ENCODE assay signal across 13 mouse cellular contexts in genomic region chr3:146711559-146711958, GRCm38 (mm10). TPM values are rescaled to one million over a fixed set of nuclear protein-coding genes. Genes with fewer than 3 reads are reported as not detected.
DNase-seq lines count a peak whose midpoint lies in the region.
"Had no signal": no experiment of that assay in that cellular context is flagged by ENCODE, and none has a peak within 500 bp of the region (broad histone marks: within the 10 kb centered on the region; RNA-seq: fewer than 3 reads in every experiment).

No protein-coding gene starts in this region.

- no peaks in the 10 kb centered on the region for H3K36me3 ChIP-seq in hindbrain, embryonic 10.5 days
- H3K36me3 ChIP-seq: heart, embryonic 15.5 days; midbrain, embryonic 12.5 days had no signal

- H3K4me3 ChIP-seq in hindbrain, embryonic 10.5 days: no peak overlapping the region
- H3K4me3 ChIP-seq: heart, embryonic 15.5 days; midbrain, embryonic 12.5 days had no signal

- DNase-seq in layer of hippocampus, adult 11-12 months (ENCODE audit: low spot score): peak; percentile 17
- no peak for DNase-seq in layer of hippocampus, postnatal 14 days (ENCODE audit: low spot score in 2 of 2)
- peak; percentile 65 for DNase-seq in 416B (ENCODE audit: low read depth)
- DNase-seq in brain, adult 2 months (ENCODE audit: low read depth, low spot score): peak; percentile 91
- DNase-seq in left cerebral cortex, postnatal 10 days (ENCODE audit: extremely low spot score in 1 of 2, low spot score in 2 of 2): peak; percentile 27 to 46
- no peak for DNase-seq in embryo, embryonic 10.5 days (ENCODE audit: low spot score)
- DNase-seq in hindbrain, embryonic 10.5 days (ENCODE audit: low spot score): no peak
- DNase-seq in gastrocnemius, postnatal 36 days: no peak
- DNase-seq: cerebellum, postnatal 36 days; gastrocnemius, postnatal 14 days; kidney, postnatal 10 days had no signal

- 50% methylated on average over 6 of the region's 6 CpGs for WGBS in hindbrain, embryonic 10.5 days

- H3K4me1 ChIP-seq in hindbrain, embryonic 10.5 days (replicated peaks): 0 out of 2 replicates have a peak, but pooled peaks cover 3% of the 10 kb centered on the region
- H3K4me1 ChIP-seq: midbrain, embryonic 12.5 days had no signal

- no peak overlapping the region for H3K27ac ChIP-seq in hindbrain, embryonic 10.5 days
- H3K27ac ChIP-seq: heart, embryonic 15.5 days; midbrain, embryonic 12.5 days had no signal

- no peaks in the 10 kb centered on the region for H3K27me3 ChIP-seq in hindbrain, embryonic 10.5 days (ENCODE audit: insufficient read depth, poor library complexity, severe bottlenecking)
- H3K27me3 ChIP-seq: heart, embryonic 15.5 days; midbrain, embryonic 12.5 days had no signal

- no peaks in the 10 kb centered on the region for H3K9me3 ChIP-seq in hindbrain, embryonic 10.5 days
- H3K9me3 ChIP-seq: heart, embryonic 15.5 days; midbrain, embryonic 12.5 days had no signal

- intact Hi-C loops in left cerebral cortex, postnatal 10 days (cut with DNase I): loop anchor here (5.0 kb wide), 1 partner anchor 89 kb away; no protein-coding TSS in a partner anchor
- intact Hi-C loops in gastrocnemius, postnatal 36 days (cut with DNase I): no loop called here

RNA-seq across cellular contexts. Expression of gene Samd13, which starts 26.2 kb away (rescaled TPM):
- total RNA-seq in layer of hippocampus, postnatal 14 days (2021): not detected
- total RNA-seq in left cerebral cortex, postnatal 10 days (2021): 1 to 10 TPM in 1 of 2 experiments, under 1 TPM in 1; 0.43 to 1.3 TPM
- 0.71 and 1.1 TPM in 2 replicates for polyA plus RNA-seq in hindbrain, embryonic 10.5 days (2016; fragmentation: Nextera tagmentation; extraction: Ambion mirVana)
- total RNA-seq in gastrocnemius, postnatal 36 days (2021): under 1 TPM; 0.39 to 0.82 TPM

Comparison
In these comparisons a context has a peak if more than half of its experiments do, and no peak if none do; other contexts are left out.
1. DNase-seq: peak in layer of hippocampus, adult 11-12 months (single experiment), 416B (single experiment), brain, adult 2 months (single experiment) and left cerebral cortex, postnatal 10 days (2 of 2); none in layer of hippocampus, postnatal 14 days (0 of 2), embryo, embryonic 10.5 days (single experiment), hindbrain, embryonic 10.5 days (single experiment) and gastrocnemius, postnatal 36 days (0 of 2).